15 mouse cellular contexts compared by ENCODE assay signal in genomic region chr3:50269680-50270079, GRCm38 (mm10).
A peak's percentile ranks its signal among the peaks of the same experiment; 100 is the strongest.
DNase-seq lines count a peak whose midpoint lies in the region; ATAC-seq lines count a peak whose summit lies in the region.
"Had no signal": no experiment of that assay in that cellular context is flagged by ENCODE, and none has a peak within 500 bp of the region (broad histone marks: within the 10 kb centered on the region; RNA-seq: fewer than 3 reads in every experiment).

No protein-coding gene starts in this region.

- ATAC-seq in erythroid progenitor cell, adult 5-6 weeks (replicated peaks; ENCODE audit: low FRiP score, poor library complexity, severe bottlenecking) = no peak
- ATAC-seq: CD4-positive, CD25-positive, alpha-beta regulatory T cell, adult 4 months; intestine, postnatal 0 days had no signal

- intact Hi-C loops in left cerebral cortex, postnatal 14 days (cut with DNase I) = no loop called here

- peak; percentile 20 to 28 for DNase-seq in left cerebral cortex, postnatal 14 days (ENCODE audit: low spot score in 2 of 2)
- no peak for DNase-seq in left cerebral cortex, adult 11 months (ENCODE audit: low spot score)
- DNase-seq in cerebellum, adult 9-11 months = peak; percentile 61
- peak; percentile 25 to 58 for DNase-seq in layer of hippocampus, adult 8-10 months (ENCODE audit: low spot score in 2 of 2)
- DNase-seq in right cerebral cortex, postnatal 25 days = peak; percentile 31
- DNase-seq in retina, postnatal 1 day = no peak
- DNase-seq in spleen, postnatal 4 days (ENCODE audit: low spot score in 2 of 2) = no peak
- DNase-seq: adrenal gland, adult 8-10 months; heart, postnatal 14 days; lung, adult 18-20 months; lung, postnatal 36 days; thymus, postnatal 36 days had no signal

Comparison
In these comparisons a context has a peak if more than half of its experiments do, and no peak if none do; other contexts are left out.
1. DNase-seq: peak in left cerebral cortex, postnatal 14 days (2 of 2), cerebellum, adult 9-11 months (single experiment), layer of hippocampus, adult 8-10 months (2 of 2) and right cerebral cortex, postnatal 25 days (single experiment); none in left cerebral cortex, adult 11 months (single experiment), retina, postnatal 1 day (single experiment) and spleen, postnatal 4 days (0 of 2).